Mouse (Mus musculus) mouse embryonic stem cell (cell line): ENCODE data around the gene Foxr1.
"Not testable (repeated sequence)": the region's sequence is repeated elsewhere in the genome, so short reads cannot be mapped to it uniquely, and the experiment has no call there.

Source experiments
- in situ Hi-C, 2 experiments: fragments of 300-500 bp; cut with MboI; formaldehyde crosslinking; loops; 1 replicate in 1 of 2; 3 replicates in 1 of 2; pipeline ENCODE4 v1.14.3; 2019 to 2020; ENCODE audit warnings: low sequenced_read_pairs in 2 of 2, low pct_unique_long_range_greater_than_20kb in 1 of 2, mixed read lengths in 1 of 2; ENCODE audit not compliant: unreplicated experiment in 1 of 2

Foxr1 gene

GRCm38 (mm10) chr9:44420280-44420898 lies 20.5 kb downstream of the Foxr1 start:
- in situ Hi-C loops = no loop called here

GRCm38 (mm10) chr9:44419730-44420129 lies 21.2 kb downstream of the Foxr1 start:
- in situ Hi-C loops = not testable (repeated sequence)

- in situ Hi-C loops = no loop called here
Observed at GRCm38 (mm10) chr9:44418519-44419385, 22.2 kb downstream of the Foxr1 start, which contains the start of gene Ccdc84. Ccdc84 (minus strand) TSS chr9:44418569.

GRCm38 (mm10) chr9:44417892-44418363 lies 23.0 kb downstream of the Foxr1 start:
- in situ Hi-C loops = no loop called here

- in situ Hi-C loops = no loop called here
Observed at GRCm38 (mm10) chr9:44417156-44417891, 23.6 kb downstream of the Foxr1 start.

- in situ Hi-C loops = no loop called here
Observed at GRCm38 (mm10) chr9:44412781-44413180, 28.2 kb downstream of the Foxr1 start.

- in situ Hi-C loops = no loop called here
Observed at GRCm38 (mm10) chr9:44412306-44412705, 28.6 kb downstream of the Foxr1 start.

GRCm38 (mm10) chr9:44411601-44412130 lies 29.3 kb downstream of the Foxr1 start:
- in situ Hi-C loops = no loop called here

GRCm38 (mm10) chr9:44410647-44411336 lies 30.1 kb downstream of the Foxr1 start:
- in situ Hi-C loops = no loop called here

- in situ Hi-C loops = not testable (repeated sequence)
Observed at GRCm38 (mm10) chr9:44408693-44409092, 32.2 kb downstream of the Foxr1 start.

GRCm38 (mm10) chr9:44407752-44408097 lies 33.2 kb downstream of the Foxr1 start:
- in situ Hi-C loops = no loop called here

- in situ Hi-C loops = no loop called here
Observed at GRCm38 (mm10) chr9:44406906-44407751, 33.8 kb downstream of the Foxr1 start, which contains the start of the genes Rps25 and Trappc4. Rps25 (plus strand) TSS chr9:44407139. Trappc4 (minus strand) TSS chr9:44407600.

GRCm38 (mm10) chr9:44405011-44405410 lies 35.9 kb downstream of the Foxr1 start:
- in situ Hi-C loops = no loop called here

GRCm38 (mm10) chr9:44401081-44401480 lies 39.9 kb downstream of the Foxr1 start:
- in situ Hi-C loops = no loop called here

GRCm38 (mm10) chr9:44399795-44400114 lies 41.2 kb downstream of the Foxr1 start:
- in situ Hi-C loops = no loop called here

- in situ Hi-C loops = no loop called here
Observed at GRCm38 (mm10) chr9:44399114-44399794, 41.7 kb downstream of the Foxr1 start.

GRCm38 (mm10) chr9:44398551-44398950 lies 42.4 kb downstream of the Foxr1 start:
- in situ Hi-C loops = no loop called here
